Mouse (Mus musculus): ENCODE measurements at regions not wholly inside any gene's neighbourhood (a gene's known extent, or its start where the extent isn't known, plus 50 kb on each side); places are given as distances from the start of the nearest gene placed in this dataset.

DNA sequence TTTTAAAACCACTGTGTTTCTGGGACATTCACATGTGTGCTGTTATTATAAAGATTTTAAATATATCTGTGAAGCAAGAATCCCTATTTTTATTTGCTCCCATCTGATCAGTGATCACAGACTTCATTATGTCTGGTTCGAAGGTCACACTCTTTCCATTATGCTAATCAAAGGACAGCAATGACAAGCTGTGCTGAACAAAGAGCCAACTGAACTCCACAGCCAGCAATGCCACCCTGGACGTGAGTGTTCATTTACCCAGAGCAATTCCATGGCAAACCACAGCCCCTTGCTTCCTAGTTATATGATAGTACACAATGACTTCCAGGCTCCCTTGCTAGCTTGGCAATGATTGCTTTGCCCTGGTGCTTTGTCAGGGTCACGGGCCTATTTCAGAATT is 55.6 kb upstream of the Ccdc190 start:
- no peaks in the 10 kb centered on the region for H3K4me1 ChIP-seq (ENCODE audit: control insufficient read depth, insufficient read depth, low read length)
- no peaks in the 10 kb centered on the region for H3K36me3 ChIP-seq (ENCODE audit: control insufficient read depth, insufficient read depth, low read length)
- H3K9ac ChIP-seq (ENCODE audit: low read length) = no peak overlapping the region
- no peak overlapping the region for H3K4me2 ChIP-seq (ENCODE audit: low read length)
- no peak for ATAC-seq
- no peaks in the 10 kb centered on the region for H3K9me3 ChIP-seq (replicated peaks; ENCODE audit: control insufficient read depth, low read length)
- no peaks in the 10 kb centered on the region for H3K27me3 ChIP-seq (replicated peaks; ENCODE audit: control insufficient read depth, insufficient read depth, low read length)
- no peak overlapping the region for H3K4me3 ChIP-seq (ENCODE audit: low read depth, low read length)
- WGBS = 28% methylated on average over 3 of the region's 3 CpGs
- peak; percentile 14 for DNase-seq (ENCODE audit: low spot score)
- no peak overlapping the region for H3K27ac ChIP-seq (ENCODE audit: low read depth, low read length)

DNA sequence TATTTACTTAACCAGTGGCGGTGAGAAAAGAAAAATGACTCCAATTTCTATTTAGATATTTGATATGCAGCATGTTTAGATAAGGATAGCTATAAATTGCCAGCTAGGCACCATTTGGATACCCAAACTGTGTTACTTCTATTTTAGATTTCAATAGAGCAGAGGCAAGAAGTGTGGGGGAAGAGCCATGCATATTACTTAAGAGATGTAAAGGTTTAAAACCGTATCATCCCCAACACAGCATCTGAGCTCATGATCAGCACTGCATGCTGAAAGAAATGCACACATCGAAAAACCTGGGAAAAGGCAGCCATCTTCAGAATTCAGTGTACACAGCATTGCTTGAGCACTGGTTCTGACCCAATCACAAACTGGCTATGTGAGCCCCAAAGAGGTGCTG is 59.8 kb upstream of the Ccdc190 start:
- Histone ChIP-seq H3K9me3 (replicated peaks; ENCODE audit: control insufficient read depth, low read length) (no peaks in the 10 kb centered on the region), H3K4me1 (ENCODE audit: control insufficient read depth, insufficient read depth, low read length) (no peaks in the 10 kb centered on the region), H3K4me3 (ENCODE audit: low read depth, low read length) (no peak overlapping the region), H3K27ac (ENCODE audit: low read depth, low read length) (no peak overlapping the region), H3K4me2 (ENCODE audit: low read length) (no peak overlapping the region), H3K36me3 (ENCODE audit: control insufficient read depth, insufficient read depth, low read length) (no peaks in the 10 kb centered on the region), H3K9ac (ENCODE audit: low read length) (no peak overlapping the region), H3K27me3 (replicated peaks; ENCODE audit: control insufficient read depth, insufficient read depth, low read length) (no peaks in the 10 kb centered on the region)
- no peak for ATAC-seq
- no peak for DNase-seq (ENCODE audit: low spot score)
- 93% methylated on average over 3 of the region's 3 CpGs for WGBS

DNA sequence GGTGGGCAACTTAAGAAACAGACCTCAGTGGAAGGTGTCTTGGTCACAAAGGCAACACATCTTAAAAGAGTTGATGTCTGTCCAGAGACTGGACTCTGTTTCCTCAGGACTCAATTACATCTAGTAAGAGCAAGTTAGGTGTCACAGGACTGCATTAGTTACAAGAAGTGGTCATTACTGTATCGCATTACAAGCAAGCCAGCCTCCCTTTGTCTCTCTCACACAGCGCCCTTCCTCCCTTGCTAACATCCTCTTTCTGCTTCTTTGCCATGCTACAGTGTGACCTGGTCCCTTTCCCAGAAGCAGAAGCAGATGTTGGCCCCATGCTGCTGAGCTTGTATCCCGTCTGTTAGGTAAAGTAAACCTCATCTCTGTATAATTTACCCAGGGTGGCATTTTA is 61.0 kb upstream of the Ccdc190 start:
- H3K4me2 ChIP-seq (ENCODE audit: low read length) = no peak overlapping the region
- H3K4me3 ChIP-seq (ENCODE audit: low read depth, low read length) = no peak overlapping the region
- WGBS = 66% methylated on average over 3 of the region's 3 CpGs
- ATAC-seq = no peak
- no peaks in the 10 kb centered on the region for H3K27me3 ChIP-seq (replicated peaks; ENCODE audit: control insufficient read depth, insufficient read depth, low read length)
- H3K27ac ChIP-seq (ENCODE audit: low read depth, low read length) = no peak overlapping the region
- no peaks in the 10 kb centered on the region for H3K36me3 ChIP-seq (ENCODE audit: control insufficient read depth, insufficient read depth, low read length)
- DNase-seq (ENCODE audit: low spot score) = no peak
- H3K4me1 ChIP-seq (ENCODE audit: control insufficient read depth, insufficient read depth, low read length) = no peaks in the 10 kb centered on the region
- no peak overlapping the region for H3K9ac ChIP-seq (ENCODE audit: low read length)
- no peaks in the 10 kb centered on the region for H3K9me3 ChIP-seq (replicated peaks; ENCODE audit: control insufficient read depth, low read length)

DNA sequence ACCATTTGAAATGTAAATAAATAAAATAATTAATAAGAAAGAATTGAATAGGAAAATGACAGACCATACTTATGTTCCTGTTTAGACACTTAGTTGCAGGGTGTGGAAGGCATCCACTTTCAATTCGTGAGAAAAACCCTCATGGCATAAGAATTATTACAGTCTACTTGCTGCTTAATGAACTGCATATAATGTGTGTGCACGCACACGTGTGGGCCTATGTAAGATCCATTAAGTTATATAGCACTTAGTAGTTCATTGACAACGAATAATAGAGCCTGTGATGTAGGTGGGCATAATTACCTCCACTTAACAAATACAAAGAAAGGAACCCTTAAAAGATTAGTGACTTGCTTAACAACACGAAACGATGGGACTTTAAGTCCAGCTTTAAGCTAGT is 61.6 kb upstream of the Ccdc190 start:
- Histone ChIP-seq H3K36me3 (ENCODE audit: control insufficient read depth, insufficient read depth, low read length) (no peaks in the 10 kb centered on the region), H3K27me3 (replicated peaks; ENCODE audit: control insufficient read depth, insufficient read depth, low read length) (no peaks in the 10 kb centered on the region), H3K27ac (ENCODE audit: low read depth, low read length) (no peak overlapping the region), H3K9me3 (replicated peaks; ENCODE audit: control insufficient read depth, low read length) (no peaks in the 10 kb centered on the region), H3K4me3 (ENCODE audit: low read depth, low read length) (no peak overlapping the region), H3K4me2 (ENCODE audit: low read length) (no peak overlapping the region), H3K9ac (ENCODE audit: low read length) (no peak overlapping the region), H3K4me1 (ENCODE audit: control insufficient read depth, insufficient read depth, low read length) (no peaks in the 10 kb centered on the region)
- ATAC-seq (no peak), DNase-seq (ENCODE audit: low spot score) (no peak)
- WGBS = 24% methylated on average over 6 of the region's 6 CpGs

DNA sequence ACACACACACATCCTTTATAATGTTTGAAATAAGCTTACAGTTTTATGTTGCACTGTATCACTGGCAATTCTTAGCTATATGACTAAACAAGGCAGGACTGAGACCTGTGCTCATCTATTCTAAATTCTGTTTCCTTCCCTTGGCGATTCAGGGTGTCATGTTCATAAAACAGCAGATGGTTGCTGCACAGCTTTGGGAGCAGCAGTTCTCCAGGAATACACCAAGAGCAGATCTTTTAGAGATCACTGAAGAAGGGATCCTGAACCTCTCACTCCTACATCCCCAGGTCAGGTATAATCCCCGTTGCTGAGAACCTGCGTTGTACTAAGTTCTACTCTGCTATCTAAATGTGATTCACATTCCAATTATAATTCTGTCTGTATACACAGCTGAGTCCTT is 69.4 kb upstream of the Ccdc190 start:
- H3K9ac ChIP-seq (ENCODE audit: low read length) = no peak overlapping the region
- DNase-seq (ENCODE audit: low spot score) (no peak), ATAC-seq (no peak)
- no peaks in the 10 kb centered on the region for H3K36me3 ChIP-seq (ENCODE audit: control insufficient read depth, insufficient read depth, low read length)
- H3K4me2 ChIP-seq (ENCODE audit: low read length) = no peak overlapping the region
- no peak overlapping the region for H3K4me3 ChIP-seq (ENCODE audit: low read depth, low read length)
- H3K9me3 ChIP-seq (replicated peaks; ENCODE audit: control insufficient read depth, low read length) = no peaks in the 10 kb centered on the region
- no peak overlapping the region for H3K27ac ChIP-seq (ENCODE audit: low read depth, low read length)
- H3K4me1 ChIP-seq (ENCODE audit: control insufficient read depth, insufficient read depth, low read length) = no peaks in the 10 kb centered on the region
- 86% methylated on average over 3 of the region's 3 CpGs for WGBS
- no peaks in the 10 kb centered on the region for H3K27me3 ChIP-seq (replicated peaks; ENCODE audit: control insufficient read depth, insufficient read depth, low read length)

DNA sequence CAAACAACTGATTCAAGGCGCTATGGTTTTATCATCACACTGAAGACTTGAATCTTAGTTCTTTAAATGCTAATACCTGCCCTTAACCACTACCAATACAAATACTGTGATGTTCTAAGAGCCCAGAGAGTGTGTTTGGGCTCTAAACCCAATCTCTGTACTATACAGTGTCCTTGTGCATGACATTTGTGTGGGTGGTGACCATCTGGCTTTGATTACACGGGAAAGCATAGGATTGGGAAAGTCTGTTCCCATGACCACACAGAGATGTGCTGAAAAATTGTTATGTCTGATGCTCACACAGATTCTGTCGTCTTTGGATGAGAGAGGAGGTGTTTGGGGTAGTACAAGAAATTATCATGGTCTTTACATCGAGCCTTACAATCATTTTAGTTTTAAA is 76.8 kb upstream of the Ccdc190 start:
- DNase-seq (ENCODE audit: low spot score) (no peak), ATAC-seq (no peak)
- WGBS = 83% methylated on average over 4 of the region's 4 CpGs
- H3K4me1 ChIP-seq (ENCODE audit: control insufficient read depth, insufficient read depth, low read length) = no peaks in the 10 kb centered on the region
- no peaks in the 10 kb centered on the region for H3K27me3 ChIP-seq (replicated peaks; ENCODE audit: control insufficient read depth, insufficient read depth, low read length)
- no peaks in the 10 kb centered on the region for H3K36me3 ChIP-seq (ENCODE audit: control insufficient read depth, insufficient read depth, low read length)
- H3K9ac ChIP-seq (ENCODE audit: low read length) = no peak overlapping the region
- no peak overlapping the region for H3K4me2 ChIP-seq (ENCODE audit: low read length)
- no peaks in the 10 kb centered on the region for H3K9me3 ChIP-seq (replicated peaks; ENCODE audit: control insufficient read depth, low read length)
- H3K4me3 ChIP-seq (ENCODE audit: low read depth, low read length) = no peak overlapping the region
- H3K27ac ChIP-seq (ENCODE audit: low read depth, low read length) = no peak overlapping the region

DNA sequence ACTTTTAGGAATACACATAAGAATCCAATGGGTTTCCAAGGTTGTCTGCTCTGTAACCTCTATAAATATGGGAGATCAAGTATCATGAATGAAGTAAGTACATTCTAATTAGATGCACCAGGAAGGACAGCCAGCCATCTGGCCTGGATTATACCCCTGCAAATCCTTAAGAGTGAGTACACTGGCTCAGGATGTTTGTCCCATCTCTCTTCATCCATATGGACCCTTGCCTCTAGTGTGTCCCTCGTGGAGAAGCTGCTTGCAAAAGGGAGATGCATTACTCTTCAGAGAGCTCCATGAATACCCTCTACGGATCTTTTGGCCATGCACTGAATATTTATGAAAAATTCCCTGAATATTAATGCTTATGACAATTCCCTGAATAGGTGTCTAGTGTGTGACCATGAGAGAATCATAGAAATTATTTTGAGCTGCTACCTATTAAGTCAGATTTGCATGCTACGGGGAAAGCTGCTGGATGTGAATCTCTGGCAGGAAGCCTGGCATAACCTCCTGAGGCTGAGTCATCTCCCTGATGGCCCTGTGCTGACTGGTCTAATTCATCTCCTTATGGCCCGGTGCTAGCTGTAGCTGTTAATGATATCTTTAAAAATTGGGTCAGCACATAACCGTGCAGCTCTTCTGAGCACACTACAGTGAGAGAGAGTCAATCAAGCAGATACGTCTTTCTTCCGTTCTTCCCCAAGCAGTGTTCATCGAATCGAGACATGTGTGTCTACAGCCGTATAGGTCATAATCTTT is 80.0 kb upstream of the Ccdc190 start:
- Histone ChIP-seq H3K9ac (ENCODE audit: low read length) (no peak overlapping the region), H3K9me3 (replicated peaks; ENCODE audit: control insufficient read depth, low read length) (no peaks in the 10 kb centered on the region), H3K36me3 (ENCODE audit: control insufficient read depth, insufficient read depth, low read length) (no peaks in the 10 kb centered on the region), H3K4me1 (ENCODE audit: control insufficient read depth, insufficient read depth, low read length) (no peaks in the 10 kb centered on the region), H3K27me3 (replicated peaks; ENCODE audit: control insufficient read depth, insufficient read depth, low read length) (no peaks in the 10 kb centered on the region), H3K4me2 (ENCODE audit: low read length) (no peak overlapping the region), H3K27ac (ENCODE audit: low read depth, low read length) (no peak overlapping the region), H3K4me3 (ENCODE audit: low read depth, low read length) (no peak overlapping the region)
- DNase-seq (ENCODE audit: low spot score) (no peak), ATAC-seq (no peak)
- WGBS = 87% methylated on average over 10 of the region's 10 CpGs

DNA sequence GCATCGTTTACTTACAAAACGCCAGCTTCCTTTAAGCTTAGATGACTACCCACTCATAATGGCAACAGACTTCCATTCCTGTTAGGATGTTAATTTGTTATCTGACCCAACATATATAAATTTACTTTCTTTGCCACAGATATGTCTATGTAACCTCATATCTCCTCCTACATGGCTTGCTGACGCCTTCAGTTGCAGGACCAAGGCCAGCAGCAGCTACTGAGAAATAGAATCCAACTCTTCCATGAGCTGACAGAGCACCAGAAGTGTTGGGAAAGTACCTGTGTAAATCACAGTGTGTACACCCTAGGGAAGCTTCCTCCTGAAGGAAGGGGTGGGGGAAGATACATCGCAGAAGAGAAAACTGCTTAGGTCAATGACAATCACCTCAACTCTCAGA is 86.0 kb upstream of the Ccdc190 start:
- Histone ChIP-seq H3K9ac (ENCODE audit: low read length) (no peak overlapping the region), H3K27ac (ENCODE audit: low read depth, low read length) (no peak overlapping the region), H3K9me3 (replicated peaks; ENCODE audit: control insufficient read depth, low read length) (no peaks in the 10 kb centered on the region), H3K4me1 (ENCODE audit: control insufficient read depth, insufficient read depth, low read length) (no peaks in the 10 kb centered on the region), H3K27me3 (replicated peaks; ENCODE audit: control insufficient read depth, insufficient read depth, low read length) (no peaks in the 10 kb centered on the region), H3K4me2 (ENCODE audit: low read length) (no peak overlapping the region), H3K36me3 (ENCODE audit: control insufficient read depth, insufficient read depth, low read length) (no peaks in the 10 kb centered on the region), H3K4me3 (ENCODE audit: low read depth, low read length) (no peak overlapping the region)
- ATAC-seq (no peak), DNase-seq (ENCODE audit: low spot score) (no peak)
- WGBS = 88% methylated on average over 4 of the region's 4 CpGs

DNA sequence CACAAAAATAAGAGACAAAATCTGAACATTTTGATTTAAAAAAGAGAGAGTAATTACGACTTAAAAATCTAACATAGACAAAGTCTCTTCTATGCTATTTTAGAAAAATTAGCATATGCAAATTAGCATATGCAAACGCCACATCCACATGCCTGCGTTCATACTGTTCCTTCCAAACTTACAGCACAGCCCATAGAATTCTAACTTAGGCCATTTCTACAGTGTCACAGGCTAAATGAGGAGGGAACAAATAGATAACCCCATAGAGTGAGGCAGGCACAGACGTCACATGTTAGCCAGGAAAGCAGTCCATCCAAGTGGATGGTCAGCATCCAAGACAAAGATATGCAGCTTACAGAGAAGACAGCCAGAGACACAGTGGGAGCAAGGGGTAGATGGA is 87.5 kb upstream of the Ccdc190 start:
- ATAC-seq (no peak), DNase-seq (ENCODE audit: low spot score) (no peak)
- Histone ChIP-seq H3K27me3 (replicated peaks; ENCODE audit: control insufficient read depth, insufficient read depth, low read length) (no peaks in the 10 kb centered on the region), H3K4me2 (ENCODE audit: low read length) (no peak overlapping the region), H3K4me3 (ENCODE audit: low read depth, low read length) (no peak overlapping the region), H3K27ac (ENCODE audit: low read depth, low read length) (no peak overlapping the region), H3K36me3 (ENCODE audit: control insufficient read depth, insufficient read depth, low read length) (no peaks in the 10 kb centered on the region), H3K9ac (ENCODE audit: low read length) (no peak overlapping the region), H3K9me3 (replicated peaks; ENCODE audit: control insufficient read depth, low read length) (no peaks in the 10 kb centered on the region), H3K4me1 (ENCODE audit: control insufficient read depth, insufficient read depth, low read length) (no peaks in the 10 kb centered on the region)
- WGBS = 66% methylated on average over 4 of the region's 4 CpGs
